Mouse (Mus musculus): ENCODE data around the gene Spp2. TPM values are rescaled to one million over a fixed set of nuclear protein-coding genes. Genes with fewer than 3 reads are reported as not detected.
A peak's percentile ranks its signal among the peaks of the same experiment; 100 is the strongest.

The Spp2 gene
- polyA plus RNA-seq, 1 experiment, result 0.56 TPM

DNA sequence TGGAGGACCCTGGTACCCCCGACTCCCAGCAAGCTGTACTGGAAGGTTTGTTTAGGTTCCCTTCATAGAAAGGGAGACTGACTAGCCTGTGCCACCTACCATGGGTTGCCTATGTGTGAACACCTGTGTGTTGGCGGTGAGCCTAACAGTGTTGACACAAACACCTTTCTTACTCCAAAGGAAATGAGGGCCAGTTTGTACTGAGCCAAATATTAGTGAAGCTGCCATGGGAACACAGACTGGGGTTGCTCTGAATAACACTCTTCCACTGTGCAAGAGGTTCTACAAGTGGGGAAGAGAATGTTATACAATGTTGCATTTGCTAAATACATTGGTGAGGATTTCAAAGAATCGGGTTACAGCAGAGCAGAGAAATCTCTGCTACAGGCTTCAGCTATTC, 56.5 kb downstream of the Spp2 start:
- no peaks in the 10 kb centered on the region for H3K4me1 ChIP-seq (ENCODE audit: control insufficient read depth, insufficient read depth, low read length)
- H3K4me3 ChIP-seq (ENCODE audit: insufficient read depth, low read length), result no peak overlapping the region
- H3K27ac ChIP-seq (ENCODE audit: insufficient read depth, low read length), result no peak overlapping the region
- TF ChIP-seq CTCF (IDR thresholded peaks at IDR 0.05; ENCODE audit: extremely low read depth, insufficient read depth, low read length) (no peak), POLR2A (IDR thresholded peaks at IDR 0.05; ENCODE audit: extremely low read depth, insufficient read depth, low read length) (no peak)

DNA sequence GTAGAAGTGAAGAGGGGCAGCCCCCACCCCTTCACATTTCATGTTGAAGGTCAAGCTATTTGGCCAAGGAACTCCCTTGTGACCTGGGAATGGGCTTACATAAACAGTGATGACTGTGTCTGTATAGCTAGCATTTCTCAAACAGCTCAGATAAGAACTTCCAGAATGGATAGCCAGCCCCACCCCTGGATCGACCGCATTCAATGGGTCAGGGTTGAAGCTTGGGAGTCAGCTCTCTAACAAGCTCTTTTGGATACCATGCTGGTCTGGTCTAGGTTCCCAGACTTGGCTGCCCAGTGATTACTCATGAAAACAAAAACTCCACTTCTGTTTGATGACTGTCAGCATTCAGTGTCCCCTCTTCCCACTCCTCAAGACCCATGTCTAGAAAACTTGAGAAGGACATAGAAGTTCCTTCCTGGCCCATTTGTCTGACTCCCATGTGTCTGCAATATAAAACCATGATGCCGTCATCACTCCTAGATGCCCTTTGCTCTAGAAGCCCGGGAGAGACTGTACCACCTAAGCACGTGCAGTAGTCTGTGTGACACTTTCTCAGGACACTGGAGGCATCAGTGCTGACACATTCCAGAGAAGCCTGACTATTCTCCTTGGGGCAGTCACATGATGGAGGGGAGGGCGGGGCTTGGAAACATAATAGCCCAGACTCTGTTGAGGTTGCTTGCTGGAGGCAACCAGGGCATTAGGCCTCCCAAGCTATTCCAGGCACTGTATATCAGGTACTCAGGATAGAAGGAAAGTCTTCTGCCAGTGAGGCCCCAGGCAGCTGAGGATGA, 57.5 kb downstream of the Spp2 start:
- H3K27ac ChIP-seq (ENCODE audit: insufficient read depth, low read length), result no peak overlapping the region
- no peaks in the 10 kb centered on the region for H3K4me1 ChIP-seq (ENCODE audit: control insufficient read depth, insufficient read depth, low read length)
- TF ChIP-seq CTCF (IDR thresholded peaks at IDR 0.05; ENCODE audit: extremely low read depth, insufficient read depth, low read length) (no peak), POLR2A (IDR thresholded peaks at IDR 0.05; ENCODE audit: extremely low read depth, insufficient read depth, low read length) (no peak)
- H3K4me3 ChIP-seq (ENCODE audit: insufficient read depth, low read length), result no peak overlapping the region

DNA sequence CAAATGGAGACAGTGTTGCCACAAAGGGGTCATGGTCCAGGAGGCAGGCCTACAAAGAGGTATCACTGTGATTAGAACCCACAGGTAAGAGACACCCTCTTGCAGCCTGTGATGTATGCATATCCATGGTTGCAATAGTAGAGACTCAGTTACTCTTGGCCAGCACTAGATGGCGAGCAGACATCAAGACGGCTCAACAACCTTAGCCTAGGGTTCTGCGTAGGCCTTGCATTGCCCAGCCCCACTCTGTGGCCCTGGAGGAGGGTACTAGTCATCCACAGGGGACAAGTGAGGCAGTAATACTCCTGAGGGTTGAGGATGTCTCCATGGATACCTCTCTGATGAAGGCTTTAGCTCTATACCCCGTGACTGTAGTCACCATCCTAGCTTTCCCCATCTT, 59.0 kb downstream of the Spp2 start:
- Histone ChIP-seq H3K27ac (ENCODE audit: insufficient read depth, low read length) (no peak overlapping the region), H3K4me3 (ENCODE audit: insufficient read depth, low read length) (no peak overlapping the region), H3K4me1 (ENCODE audit: control insufficient read depth, insufficient read depth, low read length) (no peaks in the 10 kb centered on the region)
- TF ChIP-seq CTCF (IDR thresholded peaks at IDR 0.05; ENCODE audit: extremely low read depth, insufficient read depth, low read length) (peak; percentile 53), POLR2A (IDR thresholded peaks at IDR 0.05; ENCODE audit: extremely low read depth, insufficient read depth, low read length) (no peak)

DNA sequence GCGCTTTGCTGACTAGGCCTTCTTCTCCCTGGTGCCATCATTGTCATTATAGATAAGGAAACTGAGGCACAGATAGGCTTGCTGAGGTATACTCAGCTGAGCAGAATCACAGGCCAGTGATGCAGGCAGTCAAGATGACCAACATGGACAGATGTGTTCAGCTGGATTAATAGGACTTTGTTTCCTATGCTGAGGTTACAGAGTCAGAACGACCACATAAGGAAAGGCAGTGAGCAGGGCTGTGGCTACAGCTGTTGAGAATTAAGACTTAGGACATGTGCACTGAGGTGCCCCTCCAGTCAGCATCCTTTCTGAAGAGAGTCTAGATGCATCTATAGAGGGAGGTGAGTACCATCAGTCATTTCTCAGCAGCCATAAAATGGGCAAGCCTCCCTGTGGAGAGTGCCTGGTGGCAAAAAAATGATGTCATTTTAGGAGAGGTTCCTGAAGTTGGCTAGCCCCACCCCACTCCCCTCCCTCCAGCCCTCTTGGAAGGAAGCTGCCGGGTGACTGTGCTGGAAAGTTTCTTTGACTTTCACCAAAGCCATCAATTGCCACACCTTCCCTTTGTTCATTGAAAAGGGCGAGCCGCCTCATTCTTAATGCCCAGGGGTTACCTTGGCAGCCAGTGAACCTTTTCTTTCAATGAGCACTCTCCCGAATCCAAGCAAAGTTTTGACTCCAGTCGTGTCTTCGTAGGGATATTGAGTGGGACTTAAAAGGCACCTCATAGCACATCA, 59.7 kb downstream of the Spp2 start:
- no peak for TF ChIP-seq CTCF (IDR thresholded peaks at IDR 0.05; ENCODE audit: extremely low read depth, insufficient read depth, low read length)
- TF ChIP-seq POLR2A (IDR thresholded peaks at IDR 0.05; ENCODE audit: extremely low read depth, insufficient read depth, low read length), result no peak
- H3K4me1 ChIP-seq (ENCODE audit: control insufficient read depth, insufficient read depth, low read length), result no peaks in the 10 kb centered on the region
- H3K4me3 ChIP-seq (ENCODE audit: insufficient read depth, low read length), result no peak overlapping the region
- H3K27ac ChIP-seq (ENCODE audit: insufficient read depth, low read length), result no peak overlapping the region

DNA sequence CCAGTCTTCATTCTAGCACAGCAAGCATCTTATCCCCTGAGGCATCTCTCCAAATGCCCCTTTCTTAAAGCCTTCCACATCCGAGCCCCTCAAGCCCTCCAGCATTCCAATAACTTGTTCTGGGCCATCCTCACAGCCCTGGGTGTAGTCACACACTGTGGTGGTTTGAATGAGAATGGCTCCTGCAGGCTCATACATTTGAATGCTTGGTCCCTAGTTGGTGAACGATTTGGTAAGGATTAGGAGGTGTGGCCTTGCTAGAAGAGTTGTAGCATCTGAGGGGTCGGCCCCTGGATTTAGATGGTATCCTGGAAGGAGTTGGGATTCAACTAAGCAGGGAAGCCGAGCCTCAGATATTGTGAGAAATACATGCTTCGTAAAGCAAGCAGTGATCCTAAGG, 61.1 kb downstream of the Spp2 start:
- H3K4me1 ChIP-seq (ENCODE audit: control insufficient read depth, insufficient read depth, low read length), result no peaks in the 10 kb centered on the region
- no peak overlapping the region for H3K27ac ChIP-seq (ENCODE audit: insufficient read depth, low read length)
- TF ChIP-seq CTCF (IDR thresholded peaks at IDR 0.05; ENCODE audit: extremely low read depth, insufficient read depth, low read length), result no peak
- TF ChIP-seq POLR2A (IDR thresholded peaks at IDR 0.05; ENCODE audit: extremely low read depth, insufficient read depth, low read length), result no peak
- no peak overlapping the region for H3K4me3 ChIP-seq (ENCODE audit: insufficient read depth, low read length)

DNA sequence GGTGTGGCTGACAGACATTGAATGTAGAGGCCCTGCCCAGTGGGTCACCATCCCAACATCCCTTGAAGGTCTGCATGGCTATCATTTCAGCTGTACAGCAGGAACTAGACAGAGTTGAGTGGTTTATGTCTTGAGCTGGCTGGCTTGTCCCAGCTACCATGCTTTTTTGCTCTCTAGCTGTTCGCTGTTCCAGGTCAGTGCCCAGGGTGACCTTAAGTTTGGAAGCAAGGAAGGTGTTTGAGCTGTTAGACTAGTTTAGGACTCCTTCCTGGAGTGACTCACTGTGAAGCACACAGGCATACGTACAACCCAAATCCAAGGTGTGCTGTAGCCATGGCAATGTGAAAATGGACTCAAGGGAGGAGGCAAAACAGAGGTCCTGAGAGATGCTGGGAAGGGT, 61.6 kb downstream of the Spp2 start:
- TF ChIP-seq CTCF (IDR thresholded peaks at IDR 0.05; ENCODE audit: extremely low read depth, insufficient read depth, low read length), result no peak
- no peak for TF ChIP-seq POLR2A (IDR thresholded peaks at IDR 0.05; ENCODE audit: extremely low read depth, insufficient read depth, low read length)
- no peak overlapping the region for H3K27ac ChIP-seq (ENCODE audit: insufficient read depth, low read length)
- H3K4me1 ChIP-seq (ENCODE audit: control insufficient read depth, insufficient read depth, low read length), result no peaks in the 10 kb centered on the region
- H3K4me3 ChIP-seq (ENCODE audit: insufficient read depth, low read length), result no peak overlapping the region

DNA sequence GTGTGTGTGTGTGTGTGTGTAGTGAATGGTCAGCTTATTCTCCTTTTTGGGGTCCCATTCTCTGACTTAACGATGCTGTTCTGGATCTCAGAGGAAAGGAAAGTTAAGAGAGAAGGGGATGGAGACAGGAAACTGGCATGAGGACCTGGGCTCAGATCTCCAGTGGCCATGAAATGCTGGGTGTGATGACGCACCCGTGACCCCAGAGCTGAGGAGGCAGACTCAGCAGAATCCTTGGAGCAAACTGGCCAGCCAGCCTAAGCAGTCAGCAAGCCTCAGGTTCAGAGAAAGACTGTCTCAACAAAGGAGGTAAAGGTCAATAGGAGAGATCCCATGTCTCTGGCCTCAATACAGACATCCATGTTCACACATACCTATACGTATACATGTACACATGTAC, 63.0 kb downstream of the Spp2 start:
- TF ChIP-seq CTCF (IDR thresholded peaks at IDR 0.05; ENCODE audit: extremely low read depth, insufficient read depth, low read length), result no peak
- no peak for TF ChIP-seq POLR2A (IDR thresholded peaks at IDR 0.05; ENCODE audit: extremely low read depth, insufficient read depth, low read length)
- no peak overlapping the region for H3K4me3 ChIP-seq (ENCODE audit: insufficient read depth, low read length)

DNA sequence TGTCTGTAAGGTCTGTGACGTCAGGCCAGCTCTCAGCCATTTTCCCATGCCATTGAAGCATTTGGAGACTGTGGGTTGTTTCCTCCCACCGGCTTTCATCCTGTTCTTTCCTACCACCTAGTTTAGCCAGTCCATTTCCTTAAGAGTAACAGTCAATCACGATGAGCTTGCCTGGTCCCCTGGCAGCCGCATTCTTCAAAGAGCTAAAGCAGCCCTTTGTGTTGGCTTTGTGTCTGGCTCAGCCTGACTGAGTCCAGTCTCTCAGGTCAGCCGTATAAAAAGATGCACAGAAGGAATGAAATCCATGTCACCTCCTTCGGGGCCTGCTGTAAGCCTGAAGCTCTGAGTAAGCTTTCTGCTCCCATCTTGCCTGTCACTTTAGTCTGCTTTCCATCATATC, 65.5 kb downstream of the Spp2 start:
- H3K27ac ChIP-seq (ENCODE audit: insufficient read depth, low read length), result no peak overlapping the region
- TF ChIP-seq POLR2A (IDR thresholded peaks at IDR 0.05; ENCODE audit: extremely low read depth, insufficient read depth, low read length), result no peak
- TF ChIP-seq CTCF (IDR thresholded peaks at IDR 0.05; ENCODE audit: extremely low read depth, insufficient read depth, low read length), result no peak
- no peak overlapping the region for H3K4me3 ChIP-seq (ENCODE audit: insufficient read depth, low read length)
- no peaks in the 10 kb centered on the region for H3K4me1 ChIP-seq (ENCODE audit: control insufficient read depth, insufficient read depth, low read length)

More for the DNA sequence above, 63.0 kb downstream of the Spp2 start:
- H3K4me1 ChIP-seq (ENCODE audit: control insufficient read depth, insufficient read depth, low read length), result no peaks in the 10 kb centered on the region
- H3K27ac ChIP-seq (ENCODE audit: insufficient read depth, low read length), result no peak overlapping the region

DNA sequence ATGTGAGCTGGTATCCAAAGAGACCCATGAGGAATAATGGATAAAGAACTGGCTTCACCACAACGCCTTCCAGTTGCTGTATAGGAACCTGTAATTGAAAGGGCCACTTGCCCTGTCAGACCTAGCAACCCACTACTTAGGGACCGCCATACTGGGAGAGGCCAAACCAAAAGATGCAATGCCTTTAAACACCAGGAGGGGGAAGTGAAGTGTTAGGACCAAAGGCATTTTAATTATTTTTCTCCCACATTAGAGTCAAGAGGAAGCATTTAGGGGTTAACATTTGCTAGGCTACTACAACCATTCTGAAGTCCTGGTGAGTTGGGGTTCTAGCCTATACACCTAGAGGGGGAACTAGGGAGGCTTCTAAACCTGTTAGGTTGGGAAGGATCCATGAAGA, 67.1 kb downstream of the Spp2 start:
- TF ChIP-seq CTCF (IDR thresholded peaks at IDR 0.05; ENCODE audit: extremely low read depth, insufficient read depth, low read length) (peak; percentile 16; the same call in 1 of the 2 replicates), POLR2A (IDR thresholded peaks at IDR 0.05; ENCODE audit: extremely low read depth, insufficient read depth, low read length) (no peak)
- Histone ChIP-seq H3K4me3 (ENCODE audit: insufficient read depth, low read length) (no peak overlapping the region), H3K4me1 (ENCODE audit: control insufficient read depth, insufficient read depth, low read length) (no peaks in the 10 kb centered on the region), H3K27ac (ENCODE audit: insufficient read depth, low read length) (no peak overlapping the region)

DNA sequence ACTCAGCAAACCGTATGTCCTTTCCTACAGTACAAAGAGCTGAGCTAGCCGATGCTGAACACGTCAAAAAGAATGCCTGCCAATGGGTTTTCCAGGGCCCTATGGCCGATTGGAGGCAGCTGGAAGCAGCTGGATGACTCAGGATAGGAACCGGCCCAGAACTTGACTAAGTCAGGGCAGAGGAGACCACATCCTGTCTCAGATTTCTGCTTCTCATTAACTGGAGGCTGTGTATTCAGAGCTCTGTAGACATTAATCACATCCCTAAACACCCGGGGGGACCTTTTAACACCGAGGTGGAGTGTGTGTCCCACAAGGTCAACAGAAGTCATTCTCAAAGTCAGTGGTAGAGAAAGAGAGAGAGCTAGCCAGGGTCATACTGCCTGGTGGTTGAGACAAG, 67.8 kb downstream of the Spp2 start:
- Histone ChIP-seq H3K27ac (ENCODE audit: insufficient read depth, low read length) (no peak overlapping the region), H3K4me3 (ENCODE audit: insufficient read depth, low read length) (no peak overlapping the region), H3K4me1 (ENCODE audit: control insufficient read depth, insufficient read depth, low read length) (no peaks in the 10 kb centered on the region)
- TF ChIP-seq CTCF (IDR thresholded peaks at IDR 0.05; ENCODE audit: extremely low read depth, insufficient read depth, low read length), result no peak
- TF ChIP-seq POLR2A (IDR thresholded peaks at IDR 0.05; ENCODE audit: extremely low read depth, insufficient read depth, low read length), result no peak
